Mouse (Mus musculus) liver, embryonic 12.5 days (tissue): ENCODE results near the gene Olfr1490. TPM values are rescaled to one million over a fixed set of nuclear protein-coding genes. Genes with fewer than 3 reads are reported as not detected.
"Not testable (repeated sequence)": the region's sequence is repeated elsewhere in the genome, so short reads cannot be mapped to it uniquely, and the experiment has no call there.

Experiments
- ATAC-seq: fragments of 200-750 bp; cut with Nextera tagmentation; 2 replicates; pipeline ENCODE4 v1.8.0; 2017; ENCODE audit warnings: moderate number of reproducible peaks, mild to moderate bottlenecking, moderate library complexity
- H3K27ac ChIP-seq: fragments of 300-500 bp; sonication (generic); 2 replicates; pipeline ENCODE4 v1.5.1; 2016; ENCODE audit warnings: mild to moderate bottlenecking
- H3K27me3 ChIP-seq: fragments of 300-500 bp; sonication (generic); replicated peaks from 2 replicates; pipeline ENCODE4 v1.6.1; 2016; ENCODE audit warnings: mild to moderate bottlenecking, moderate library complexity
- H3K36me3 ChIP-seq: fragments of 300-500 bp; sonication (generic); 2 replicates; pipeline ENCODE4 v1.6.1; 2016; ENCODE audit warnings: mild to moderate bottlenecking, moderate library complexity
- H3K4me1 ChIP-seq: fragments of 300-500 bp; sonication (generic); 2 replicates; pipeline ENCODE4 v1.6.1; 2016
- H3K4me2 ChIP-seq: fragments of 300-500 bp; sonication (generic); 2 replicates; pipeline ENCODE4 v1.6.1; 2016; ENCODE audit warnings: mild to moderate bottlenecking, moderate library complexity
- H3K4me3 ChIP-seq: fragments of 300-500 bp; sonication (generic); 2 replicates; pipeline ENCODE4 v1.5.1; 2016; ENCODE audit warnings: mild to moderate bottlenecking, moderate library complexity
- H3K9ac ChIP-seq: fragments of 300-500 bp; sonication (generic); 2 replicates; pipeline ENCODE4 v1.6.1; 2016; ENCODE audit warnings: mild to moderate bottlenecking, moderate library complexity
- H3K9me3 ChIP-seq: fragments of 300-500 bp; sonication (generic); replicated peaks from 2 replicates; pipeline ENCODE4 v1.6.1; 2016; ENCODE audit warnings: mild to moderate bottlenecking, moderate library complexity
- WGBS: fragments of 180-500 bp; shearing (Covaris S2); methylation state at CpG from one replicate; pipeline ENCODE4 v1.1.7; 2016; ENCODE audit not compliant: insufficient replicate concordance; 5-methylcytosine and 5-hydroxymethylcytosine counted together
- microRNA-seq: library from miRNA; unstranded; fragments of <30 nt; microRNA quantifications from one replicate; pipeline ENCODE4, GENCODE M21; 2017
- polyA plus RNA-seq: library from polyadenylated mRNA; unstranded; fragments of >200 nt; fragmentation: Nextera tagmentation; extraction: Ambion mirVana; gene quantifications from 2 replicates; pipeline ENCODE4 v1.2.1, GENCODE M21; 2016

Gene Olfr1490
- polyA plus RNA-seq = not detected in 2 replicates

- ATAC-seq = no peak
- H3K27me3 ChIP-seq = no peaks in the 10 kb centered on the region
- WGBS = 39% methylated on average over 1 of the region's 1 CpGs
- H3K27ac ChIP-seq = no peak within 1 kb of the TSS
- H3K36me3 ChIP-seq = no peaks in the 10 kb centered on the region
- no peak within 1 kb of the TSS for H3K9ac ChIP-seq
- H3K4me3 ChIP-seq = no peak within 1 kb of the TSS
- no peaks in the 10 kb centered on the region for H3K4me1 ChIP-seq
- no peaks in the 10 kb centered on the region for H3K9me3 ChIP-seq
- no peak within 1 kb of the TSS for H3K4me2 ChIP-seq
These were observed at the start of gene Olfr1490 for GRCm38 (mm10) chr19:13650791-13651190. TSS of gene Olfr1490 (plus strand) at chr19:13651091.

- not testable (repeated sequence) for H3K4me2 ChIP-seq, H3K4me3 ChIP-seq, H3K9ac ChIP-seq, H3K9me3 ChIP-seq, ATAC-seq, H3K4me1 ChIP-seq, H3K36me3 ChIP-seq, H3K27ac ChIP-seq, H3K27me3 ChIP-seq
- 78% methylated on average over 2 of the region's 2 CpGs for WGBS
These were observed 33.8 kb upstream of the Olfr1490 start, which contains the start of gene Olfr1487 for GRCm38 (mm10) chr19:13617075-13617474. TSS of gene Olfr1487 (plus strand) at chr19:13617375.

- H3K36me3 ChIP-seq = no peaks in the 10 kb centered on the region
- H3K27ac ChIP-seq = no peak within 1 kb of the TSS
- no peaks in the 10 kb centered on the region for H3K4me1 ChIP-seq
- H3K9me3 ChIP-seq = no peaks in the 10 kb centered on the region
- 77% methylated on average over 1 of the region's 1 CpGs for WGBS
- no peaks in the 10 kb centered on the region for H3K27me3 ChIP-seq
- no peak within 1 kb of the TSS for H3K9ac ChIP-seq
- ATAC-seq = no peak
- no peak within 1 kb of the TSS for H3K4me3 ChIP-seq
- H3K4me2 ChIP-seq = no peak within 1 kb of the TSS
These were observed 19.6 kb upstream of the Olfr1490 start, which contains the start of gene Olfr1489 for GRCm38 (mm10) chr19:13631321-13631720. TSS of gene Olfr1489 (plus strand) at chr19:13631621.

GRCm38 (mm10) chr19:13696968-13697367 lies 46.1 kb downstream of the Olfr1490 start, which contains the start of gene Olfr1491:
TSS of gene Olfr1491 (plus strand) at chr19:13697268.
- no peak within 1 kb of the TSS for H3K27ac ChIP-seq
- H3K36me3 ChIP-seq = no peaks in the 10 kb centered on the region
- no peaks in the 10 kb centered on the region for H3K4me1 ChIP-seq
- H3K9ac ChIP-seq = no peak within 1 kb of the TSS
- no peaks in the 10 kb centered on the region for H3K9me3 ChIP-seq
- WGBS = 50% methylated on average over 3 of the region's 3 CpGs
- no peaks in the 10 kb centered on the region for H3K27me3 ChIP-seq
- H3K4me3 ChIP-seq = no peak within 1 kb of the TSS
- no peak within 1 kb of the TSS for H3K4me2 ChIP-seq
- ATAC-seq = no peak

Small RNA genes within 50 kb of the gene (microRNA-seq; reads per million reads assigned to microRNA genes)
- not detected for gene Gm23931

Other genes starting within 250 kb of the Olfr1490 start
- gene Olfr1469, start 243.2 kb upstream of the Olfr1490 start, polyA plus RNA-seq = not detected in 2 replicates
- not detected in 2 replicates for gene Olfr1471, start 207.7 kb upstream of the Olfr1490 start, polyA plus RNA-seq
- not detected in 2 replicates for gene Olfr1472, start 195.0 kb upstream of the Olfr1490 start, polyA plus RNA-seq
- gene Olfr1474, start 181.5 kb upstream of the Olfr1490 start, polyA plus RNA-seq = not detected in 2 replicates
- gene Olfr1475, start 170.9 kb upstream of the Olfr1490 start, polyA plus RNA-seq = not detected in 2 replicates
- not detected in 2 replicates for gene Olfr1477, start 150.5 kb upstream of the Olfr1490 start, polyA plus RNA-seq
- gene Olfr1480, start 123.2 kb upstream of the Olfr1490 start, polyA plus RNA-seq = not detected in 2 replicates
- not detected in 2 replicates for gene Olfr1484, start 67.6 kb upstream of the Olfr1490 start, polyA plus RNA-seq
- not detected in 2 replicates for gene Olfr1487, start 33.7 kb upstream of the Olfr1490 start, polyA plus RNA-seq
- gene Olfr1489, start 19.5 kb upstream of the Olfr1490 start, polyA plus RNA-seq = not detected in 2 replicates
- not detected in 2 replicates for gene Olfr1491, start 46.2 kb downstream of the Olfr1490 start, polyA plus RNA-seq
- gene Olfr1493-ps1, start 72.2 kb downstream of the Olfr1490 start, polyA plus RNA-seq = not detected in 2 replicates
- not detected in 2 replicates for gene Olfr1494, start 88.6 kb downstream of the Olfr1490 start, polyA plus RNA-seq
- gene Olfr1495, start 113.5 kb downstream of the Olfr1490 start, polyA plus RNA-seq = not detected in 2 replicates
- not detected in 2 replicates for gene Olfr1496, start 126.8 kb downstream of the Olfr1490 start, polyA plus RNA-seq
- not detected in 2 replicates for gene Olfr1497, start 147.1 kb downstream of the Olfr1490 start, polyA plus RNA-seq
- not detected in 2 replicates for gene Olfr1499, start 168.4 kb downstream of the Olfr1490 start, polyA plus RNA-seq
- gene Olfr1500, start 179.4 kb downstream of the Olfr1490 start, polyA plus RNA-seq = not detected in 2 replicates
- gene Olfr1501, start 199.6 kb downstream of the Olfr1490 start, polyA plus RNA-seq = not detected in 2 replicates
- gene Olfr1502, start 210.7 kb downstream of the Olfr1490 start, polyA plus RNA-seq = not detected in 2 replicates
- gene Olfr1504, start 246.8 kb downstream of the Olfr1490 start, polyA plus RNA-seq = not detected in 2 replicates